Mouse (Mus musculus) midbrain, embryonic 12.5 days (tissue): ENCODE results near the gene Ugt1a2. TPM values are rescaled to one million over a fixed set of nuclear protein-coding genes. Genes with fewer than 3 reads are reported as not detected.

Experiments
- ATAC-seq: fragments of 200-750 bp; cut with Nextera tagmentation; 2 replicates; pipeline ENCODE4 v1.8.0; 2017; ENCODE audit warnings: low read depth, moderate TSS enrichment, moderate library complexity; ENCODE audit not compliant: low FRiP score
- H3K27ac ChIP-seq: fragments of 300-500 bp; sonication (generic); replicated peaks from 2 replicates; pipeline ENCODE4 v1.5.1; 2016; ENCODE audit warnings: mild to moderate bottlenecking
- H3K27me3 ChIP-seq: fragments of 300-500 bp; sonication (generic); 2 replicates; pipeline ENCODE4 v1.6.1; 2016; ENCODE audit warnings: mild to moderate bottlenecking
- H3K36me3 ChIP-seq: fragments of 300-500 bp; sonication (generic); 2 replicates; pipeline ENCODE4 v1.6.1; 2016
- H3K4me1 ChIP-seq: fragments of 300-500 bp; sonication (generic); 2 replicates; pipeline ENCODE4 v1.6.1; 2016
- H3K4me2 ChIP-seq: fragments of 300-500 bp; sonication (generic); replicated peaks from 2 replicates; pipeline ENCODE4 v1.6.1; 2016; ENCODE audit warnings: mild to moderate bottlenecking, moderate library complexity
- H3K4me3 ChIP-seq: fragments of 300-500 bp; sonication (generic); 2 replicates; pipeline ENCODE4 v1.5.1; 2016; ENCODE audit warnings: mild to moderate bottlenecking
- H3K9ac ChIP-seq: fragments of 300-500 bp; sonication (generic); replicated peaks from 2 replicates; pipeline ENCODE4 v1.6.1; 2016; ENCODE audit warnings: mild to moderate bottlenecking, moderate library complexity
- H3K9me3 ChIP-seq: fragments of 300-500 bp; sonication (generic); 2 replicates; pipeline ENCODE4 v1.6.1; 2016; ENCODE audit warnings: mild to moderate bottlenecking
- WGBS: fragments of 180-500 bp; shearing (Covaris S2); methylation state at CpG from one replicate; pipeline ENCODE4 v1.1.7; 2016; 5-methylcytosine and 5-hydroxymethylcytosine counted together
- polyA plus RNA-seq: library from polyadenylated mRNA; unstranded; fragments of >200 nt; fragmentation: Nextera tagmentation; extraction: Ambion mirVana; gene quantifications from 2 replicates; pipeline ENCODE4 v1.2.1, GENCODE M21; 2016

The Ugt1a2 gene
- polyA plus RNA-seq, 1 experiment from 2014 or later = 0.14 TPM

DNA sequence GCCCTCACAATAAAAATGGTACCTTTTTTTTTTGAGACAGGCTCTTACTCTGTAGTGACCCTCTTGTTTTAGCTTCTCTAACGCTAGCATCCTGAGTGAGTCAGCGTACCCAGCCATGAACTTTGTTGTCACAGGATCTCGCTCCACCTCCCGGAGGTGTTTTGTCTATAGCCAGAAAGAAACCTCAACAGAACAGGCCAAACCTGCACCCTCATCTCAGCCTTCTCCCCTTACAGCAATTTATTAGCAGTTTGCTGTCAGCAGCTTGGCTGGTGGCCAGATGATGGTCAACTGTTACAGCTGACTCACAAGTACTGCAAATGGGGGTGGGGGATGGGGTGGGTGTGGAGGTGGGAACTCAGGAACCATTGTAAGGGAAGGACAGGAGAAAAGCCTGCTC is 61.9 kb downstream of the Ugt1a2 start:
- peaks cover 77% of the 10 kb centered on the region for H3K36me3 ChIP-seq
- no peak overlapping the region for H3K27ac ChIP-seq
- no peaks in the 10 kb centered on the region for H3K4me1 ChIP-seq
- 87% methylated on average over 4 of the region's 4 CpGs for WGBS
- ATAC-seq = no peak
- H3K4me3 ChIP-seq = no peak overlapping the region
- H3K9me3 ChIP-seq = peaks cover 23% of the 10 kb centered on the region
- H3K4me2 ChIP-seq = no peak overlapping the region
- no peak overlapping the region for H3K9ac ChIP-seq
- no peaks in the 10 kb centered on the region for H3K27me3 ChIP-seq

DNA sequence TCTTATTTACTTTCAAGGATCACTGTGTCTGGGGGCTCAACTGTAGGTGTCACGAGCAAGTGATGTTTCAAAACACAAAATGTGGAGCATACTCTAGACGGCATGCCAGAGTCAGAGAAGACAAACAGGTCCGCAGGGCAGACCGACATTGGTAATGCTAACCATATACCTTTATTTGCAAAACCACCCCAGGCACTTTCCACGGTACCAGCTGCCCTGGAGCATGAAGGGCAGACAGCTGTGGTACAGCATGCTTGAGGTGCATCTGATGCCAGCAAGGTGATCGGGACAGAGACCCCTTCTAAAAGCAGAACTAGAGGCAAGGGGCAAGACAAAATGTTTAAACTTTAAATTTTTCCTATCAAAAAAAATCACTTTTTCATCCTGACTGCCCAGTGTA is 62.6 kb downstream of the Ugt1a2 start:
- peaks cover 84% of the 10 kb centered on the region for H3K36me3 ChIP-seq
- H3K9ac ChIP-seq = no peak overlapping the region
- H3K4me2 ChIP-seq = no peak overlapping the region
- no peaks in the 10 kb centered on the region for H3K4me1 ChIP-seq
- H3K27me3 ChIP-seq = no peaks in the 10 kb centered on the region
- no peak overlapping the region for H3K4me3 ChIP-seq
- 78% methylated on average over 6 of the region's 6 CpGs for WGBS
- ATAC-seq = no peak
- H3K27ac ChIP-seq = no peak overlapping the region
- H3K9me3 ChIP-seq = peaks cover 16% of the 10 kb centered on the region

DNA sequence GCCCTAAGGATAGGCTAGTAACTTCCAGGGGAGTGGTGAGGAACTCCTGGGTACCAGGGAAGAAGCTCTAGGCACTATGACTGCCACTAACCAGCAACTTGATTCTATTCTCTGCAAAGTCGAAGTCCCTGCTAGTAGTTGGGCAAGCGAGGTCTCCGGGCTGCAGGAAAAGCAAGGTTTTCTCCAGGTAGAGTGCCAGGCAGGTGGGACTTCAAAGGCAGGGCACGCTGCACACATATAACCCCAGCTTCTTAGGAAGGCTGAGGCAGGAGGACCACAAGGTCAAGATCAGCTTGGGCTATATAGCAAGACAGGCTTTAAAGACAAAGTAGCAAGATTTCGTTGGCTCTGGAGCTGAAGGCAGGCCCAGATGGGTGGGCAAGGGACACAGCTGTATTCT is 63.4 kb downstream of the Ugt1a2 start:
- no peaks in the 10 kb centered on the region for H3K4me1 ChIP-seq
- no peak overlapping the region for H3K4me3 ChIP-seq
- peaks cover 92% of the 10 kb centered on the region for H3K36me3 ChIP-seq
- 91% methylated on average over 5 of the region's 5 CpGs for WGBS
- no peak for ATAC-seq
- H3K9ac ChIP-seq = no peak overlapping the region
- H3K4me2 ChIP-seq = no peak overlapping the region
- H3K27ac ChIP-seq = no peak overlapping the region
- H3K9me3 ChIP-seq = 0 out of 2 replicates have a peak, but pooled peaks cover 10% of the 10 kb centered on the region
- H3K27me3 ChIP-seq = no peaks in the 10 kb centered on the region

DNA sequence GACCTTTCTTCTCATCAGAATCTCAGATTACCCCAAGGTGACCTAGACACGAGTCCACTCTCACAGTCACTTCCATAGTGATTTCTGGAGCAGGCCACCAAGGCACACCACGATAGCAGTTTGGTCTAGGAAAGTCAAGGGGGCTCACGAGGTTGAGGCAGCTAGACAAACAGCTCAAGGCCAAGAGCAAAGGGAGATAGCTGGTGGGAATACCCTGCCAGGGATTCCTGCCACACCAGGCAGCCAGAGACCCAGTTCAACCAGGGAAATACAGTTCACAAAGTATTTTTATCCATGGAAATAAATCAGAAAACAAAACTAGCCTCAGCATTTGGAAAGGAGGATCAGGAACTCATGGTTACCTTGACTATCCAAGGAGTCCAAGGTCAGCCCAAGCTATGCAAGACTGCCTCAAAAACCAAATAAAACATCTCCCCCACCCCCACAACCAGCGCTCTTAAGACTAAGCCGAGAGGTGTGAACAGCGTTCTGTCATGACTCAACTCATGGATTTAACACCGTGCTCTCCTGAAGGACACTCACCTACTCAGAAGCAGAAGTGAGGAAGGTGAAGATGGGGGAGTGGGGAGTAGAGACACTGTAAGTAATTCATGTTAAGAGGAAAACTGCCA is 64.0 kb downstream of the Ugt1a2 start:
- ATAC-seq = no peak
- no peaks in the 10 kb centered on the region for H3K27me3 ChIP-seq
- H3K4me3 ChIP-seq = no peak overlapping the region
- H3K36me3 ChIP-seq = peaks cover 98% of the 10 kb centered on the region
- H3K4me1 ChIP-seq = no peaks in the 10 kb centered on the region
- H3K9me3 ChIP-seq = 0 out of 2 replicates have a peak, but pooled peaks cover 7% of the 10 kb centered on the region
- WGBS = 90% methylated on average over 7 of the region's 7 CpGs
- H3K27ac ChIP-seq = no peak overlapping the region
- H3K4me2 ChIP-seq = no peak overlapping the region
- H3K9ac ChIP-seq = no peak overlapping the region

DNA sequence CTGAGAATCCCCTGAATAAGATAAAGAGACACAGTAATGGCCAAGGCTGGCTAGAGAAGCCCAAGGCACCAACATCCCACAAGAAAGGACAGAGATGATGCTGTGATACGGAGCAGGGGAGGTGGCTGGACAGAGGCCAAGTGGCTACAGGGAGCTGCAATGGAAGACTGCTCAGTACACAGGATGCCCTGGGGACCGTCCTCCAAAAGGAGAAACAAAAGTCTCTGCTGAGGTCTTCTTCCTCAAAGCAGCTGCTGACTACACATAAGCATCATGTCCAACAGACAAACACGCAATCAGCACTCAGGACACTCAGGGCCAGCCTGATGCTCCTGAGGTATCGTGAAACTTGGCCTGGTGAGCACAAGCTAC is 64.5 kb downstream of the Ugt1a2 start:
- Histone ChIP-seq H3K4me2 (no peak overlapping the region), H3K4me3 (no peak overlapping the region), H3K36me3 (peaks cover 98% of the 10 kb centered on the region), H3K27ac (no peak overlapping the region), H3K9ac (no peak overlapping the region), H3K27me3 (no peaks in the 10 kb centered on the region), H3K9me3 (0 out of 2 replicates have a peak, but pooled peaks cover 3% of the 10 kb centered on the region), H3K4me1 (no peaks in the 10 kb centered on the region)
- no peak for ATAC-seq
- WGBS = 80% methylated on average over 4 of the region's 4 CpGs

DNA sequence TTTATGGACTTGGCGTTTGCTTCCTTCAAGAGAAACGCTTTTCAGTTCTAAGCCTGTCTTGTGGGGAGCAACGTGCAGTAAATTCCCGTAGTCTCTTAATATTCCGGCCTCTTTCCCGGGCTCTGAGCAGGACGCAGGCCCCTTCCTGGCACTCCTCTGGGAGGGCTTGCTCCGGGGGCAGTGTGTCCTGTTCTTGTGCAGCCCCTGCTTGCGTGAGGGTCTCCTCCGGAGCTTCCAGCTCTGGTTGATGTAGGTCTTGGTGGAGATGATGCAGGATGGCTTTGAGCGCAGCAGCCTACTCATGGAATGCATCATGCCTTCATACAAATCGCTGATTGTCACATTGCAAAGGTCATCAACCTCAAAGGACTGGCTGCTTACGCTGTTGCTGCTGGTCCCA is 65.7 kb downstream of the Ugt1a2 start:
- Histone ChIP-seq H3K4me3 (no peak overlapping the region), H3K4me1 (no peaks in the 10 kb centered on the region), H3K27me3 (no peaks in the 10 kb centered on the region), H3K27ac (no peak overlapping the region), H3K36me3 (peaks cover 88% of the 10 kb centered on the region), H3K9me3 (no peaks in the 10 kb centered on the region), H3K4me2 (no peak overlapping the region), H3K9ac (no peak overlapping the region)
- 89% methylated on average over 13 of the region's 13 CpGs for WGBS
- ATAC-seq = no peak

DNA sequence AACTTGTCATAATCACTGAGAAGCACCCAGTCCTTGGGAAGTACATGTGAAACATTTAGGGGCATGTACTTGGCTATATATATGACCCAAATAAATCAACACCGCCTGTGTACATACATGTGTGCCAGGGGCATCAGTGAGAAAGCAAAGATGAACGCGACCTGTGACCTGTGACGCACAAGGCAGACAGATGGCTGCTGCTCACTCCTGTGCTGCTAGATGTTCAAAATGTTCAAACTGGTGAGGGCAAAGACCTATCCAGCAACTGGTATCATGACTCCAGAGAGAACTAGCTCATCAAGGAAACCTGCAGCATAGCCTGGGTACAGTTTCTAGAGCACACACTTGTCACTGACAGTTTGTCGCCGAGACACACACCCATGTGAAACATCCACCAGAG is 67.1 kb downstream of the Ugt1a2 start:
- no peak overlapping the region for H3K27ac ChIP-seq
- no peaks in the 10 kb centered on the region for H3K9me3 ChIP-seq
- WGBS = 95% methylated on average over 6 of the region's 6 CpGs

DNA sequence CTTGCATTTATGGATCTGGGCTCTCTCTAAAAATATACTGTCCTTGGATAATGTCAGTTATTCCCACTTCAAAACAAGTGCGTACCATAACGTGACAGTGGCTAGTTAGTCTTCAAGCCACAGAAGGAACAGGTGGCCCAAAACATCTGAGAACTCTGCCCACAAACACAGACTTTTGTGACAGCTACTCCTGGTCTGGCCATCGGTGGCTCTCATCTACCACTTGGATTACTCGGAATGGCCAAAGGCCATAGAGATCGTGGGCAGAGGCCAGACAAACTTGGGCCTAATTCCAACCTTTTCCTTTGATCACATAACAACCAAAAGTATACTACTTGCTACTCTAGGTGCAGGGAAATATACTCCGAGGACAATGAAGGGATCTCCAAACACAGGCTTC is 67.7 kb downstream of the Ugt1a2 start:
- Histone ChIP-seq H3K36me3 (peaks cover 89% of the 10 kb centered on the region), H3K27me3 (no peaks in the 10 kb centered on the region), H3K9me3 (no peaks in the 10 kb centered on the region), H3K9ac (no peak overlapping the region), H3K4me3 (no peak overlapping the region), H3K27ac (no peak overlapping the region), H3K4me2 (no peak overlapping the region), H3K4me1 (no peaks in the 10 kb centered on the region)
- ATAC-seq = no peak
- WGBS = 85% methylated on average over 6 of the region's 6 CpGs

More for the DNA sequence above, 67.1 kb downstream of the Ugt1a2 start:
- Histone ChIP-seq H3K4me1 (no peaks in the 10 kb centered on the region), H3K4me2 (no peak overlapping the region), H3K4me3 (no peak overlapping the region), H3K36me3 (peaks cover 89% of the 10 kb centered on the region), H3K27me3 (no peaks in the 10 kb centered on the region), H3K9ac (no peak overlapping the region)
- no peak for ATAC-seq

Other genes with a start within 250 kb of the Ugt1a2 start
- 35.5 and 36.8 TPM in 2 replicates for gene Usp40, start 192.1 kb upstream of the Ugt1a2 start, polyA plus RNA-seq
- not detected in 2 replicates for gene Ugt1a10, start 145.2 kb upstream of the Ugt1a2 start, polyA plus RNA-seq
- not detected in 2 replicates for gene Ugt1a9, start 129.8 kb upstream of the Ugt1a2 start, polyA plus RNA-seq
- gene Ugt1a8, start 112.8 kb upstream of the Ugt1a2 start, polyA plus RNA-seq = not detected in 2 replicates
- gene Ugt1a7c, start 105.5 kb upstream of the Ugt1a2 start, polyA plus RNA-seq = 0.90 and 1.2 TPM in 2 replicates
- not detected in 2 replicates for gene Ugt1a6b, start 97.3 kb upstream of the Ugt1a2 start, polyA plus RNA-seq
- gene Ugt1a6a, start 65.8 kb upstream of the Ugt1a2 start, polyA plus RNA-seq = 0.58 and 0.61 TPM in 2 replicates
- not detected in 2 replicates for gene Ugt1a5, start 34.6 kb upstream of the Ugt1a2 start, polyA plus RNA-seq
- 12.3 and 12.7 TPM in 2 replicates for gene Dnajb3, start 5.2 kb downstream of the Ugt1a2 start, polyA plus RNA-seq
- not detected in 2 replicates for gene Ugt1a1, start 11.4 kb downstream of the Ugt1a2 start, polyA plus RNA-seq
- 1.1 and 1.6 TPM in 2 replicates for gene Mroh2a, start 26.4 kb downstream of the Ugt1a2 start, polyA plus RNA-seq
- gene Hjurp, start 77.0 kb downstream of the Ugt1a2 start, polyA plus RNA-seq = 189 and 190 TPM in 2 replicates
- gene Trpm8, start 77.1 kb downstream of the Ugt1a2 start, polyA plus RNA-seq = not detected in 2 replicates
- gene Spp2, start 206.4 kb downstream of the Ugt1a2 start, polyA plus RNA-seq = 2.4 TPM in 1 of 2 replicates, not detected in the other